Mouse (Mus musculus): ENCODE measurements around the gene Cdipt. TPM values are rescaled to one million over a fixed set of nuclear protein-coding genes. Genes with fewer than 3 reads are reported as not detected.

The Cdipt gene
- polyA plus RNA-seq, 1 experiment from 2014 or later = 89.3 TPM

DNA sequence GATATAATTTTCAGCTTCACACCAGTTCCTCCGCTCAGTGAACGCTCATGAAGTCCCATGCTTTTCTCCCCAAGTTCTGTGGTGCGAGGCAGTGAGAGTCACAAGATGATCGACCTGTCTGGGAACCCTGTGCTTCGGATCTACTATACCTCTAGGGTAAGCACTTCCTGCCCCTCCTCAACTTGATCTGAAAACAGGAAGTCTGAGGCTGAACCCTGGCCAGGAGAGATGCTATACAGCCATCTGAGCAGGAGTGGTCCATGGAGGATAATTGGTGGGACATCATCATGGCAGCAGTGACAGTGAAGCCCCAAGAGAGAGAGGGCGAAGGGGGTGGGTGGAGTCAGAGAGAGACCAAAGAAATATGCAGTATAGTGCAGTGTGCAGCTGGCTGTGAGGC lies 3.1 kb downstream of the Cdipt start:
- no peak for DNase-seq (ENCODE audit: low spot score)
- Histone ChIP-seq H3K36me3 (peaks cover 36% of the 10 kb centered on the region), H3K4me1 (peaks cover 16% of the 10 kb centered on the region), H3K9me3 (no peaks in the 10 kb centered on the region), H3K27me3 (ENCODE audit: insufficient read depth, poor library complexity, severe bottlenecking) (no peaks in the 10 kb centered on the region), H3K4me3 (no peak overlapping the region), H3K27ac (no peak overlapping the region)
- 89% methylated on average over 6 of the region's 6 CpGs for WGBS

GRCm38 (mm10) chr7:126981601-126982000 lies 5.9 kb downstream of the Cdipt start:
- 77% methylated on average over 2 of the region's 2 CpGs for WGBS
- Histone ChIP-seq H3K4me1 (peaks cover 21% of the 10 kb centered on the region), H3K9me3 (no peaks in the 10 kb centered on the region), H3K27ac (no peak overlapping the region), H3K27me3 (ENCODE audit: insufficient read depth, poor library complexity, severe bottlenecking) (no peaks in the 10 kb centered on the region), H3K4me3 (no peak overlapping the region), H3K36me3 (peaks cover 36% of the 10 kb centered on the region)
- DNase-seq (ENCODE audit: low spot score) = no peak

GRCm38 (mm10) chr7:126982054-126982453 lies 6.3 kb downstream of the Cdipt start:
- 71% methylated on average over 4 of the region's 4 CpGs for WGBS
- Histone ChIP-seq H3K9me3 (no peaks in the 10 kb centered on the region), H3K4me3 (no peak overlapping the region), H3K4me1 (peaks cover 18% of the 10 kb centered on the region), H3K27ac (no peak overlapping the region), H3K36me3 (peaks cover 36% of the 10 kb centered on the region), H3K27me3 (ENCODE audit: insufficient read depth, poor library complexity, severe bottlenecking) (peaks cover under 1% of the 10 kb centered on the region; the same call in 1 of the 2 replicates)
- no peak for DNase-seq (ENCODE audit: low spot score)

GRCm38 (mm10) chr7:126983113-126983512 lies 7.4 kb downstream of the Cdipt start:
- Histone ChIP-seq H3K9me3 (no peaks in the 10 kb centered on the region), H3K27ac (no peak overlapping the region), H3K27me3 (ENCODE audit: insufficient read depth, poor library complexity, severe bottlenecking) (peaks cover 6% of the 10 kb centered on the region; the same call in 1 of the 2 replicates), H3K4me1 (0 out of 2 replicates have a peak, but pooled peaks cover 15% of the 10 kb centered on the region), H3K36me3 (peaks cover 31% of the 10 kb centered on the region), H3K4me3 (no peak overlapping the region)
- no peak for DNase-seq (ENCODE audit: low spot score)
- WGBS = 73% methylated on average over 7 of the region's 7 CpGs

DNA sequence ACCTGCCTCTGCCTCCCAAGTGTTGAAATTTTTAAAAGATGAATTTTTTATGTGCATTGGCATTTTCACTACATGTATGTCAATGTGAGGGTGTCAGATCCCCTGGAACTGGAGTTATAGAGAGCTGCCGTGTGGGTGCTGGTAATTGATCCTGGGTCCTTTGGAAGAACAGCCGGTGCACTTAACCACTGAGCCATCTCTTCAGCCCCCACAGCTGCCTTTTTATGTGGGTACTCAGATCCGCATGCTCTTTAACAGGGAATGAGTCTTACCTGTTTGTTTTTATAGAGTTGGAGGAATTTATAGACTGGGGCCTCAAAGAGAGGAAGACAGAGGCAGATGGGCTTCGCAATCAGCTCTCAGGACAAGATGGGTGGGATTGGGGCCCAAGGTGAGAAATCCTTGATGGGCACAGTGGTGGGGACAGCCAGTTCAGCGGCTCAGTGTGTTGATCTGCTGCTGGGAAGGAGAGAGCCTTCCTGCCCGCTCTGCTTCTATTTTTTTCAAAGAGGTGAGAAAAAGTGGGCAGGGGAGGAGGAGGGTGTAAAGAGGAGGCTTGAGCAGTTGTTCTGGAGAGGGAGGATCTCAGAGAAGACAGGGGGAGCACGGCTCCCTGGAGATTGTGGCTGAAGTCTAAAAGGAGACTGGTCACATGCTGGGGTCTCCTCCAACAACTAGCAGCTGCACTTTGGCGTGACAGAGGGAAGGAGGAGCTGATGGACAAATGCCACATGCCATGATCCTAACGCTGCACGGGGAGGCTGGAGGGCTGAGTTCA lies 9.1 kb downstream of the Cdipt start:
- Histone ChIP-seq H3K4me3 (no peak overlapping the region), H3K27ac (0 out of 2 replicates have a peak overlapping the region, but pooled peaks have one; percentile 3)

GRCm38 (mm10) chr7:126986319-126986718 lies 10.6 kb downstream of the Cdipt start:
- DNase-seq (ENCODE audit: low spot score) = no peak
- Histone ChIP-seq H3K4me3 (no peak overlapping the region), H3K4me1 (0 out of 2 replicates have a peak, but pooled peaks cover 12% of the 10 kb centered on the region), H3K27ac (no peak overlapping the region), H3K9me3 (no peaks in the 10 kb centered on the region), H3K36me3 (peaks cover 6% of the 10 kb centered on the region; the same call in 1 of the 2 replicates), H3K27me3 (ENCODE audit: insufficient read depth, poor library complexity, severe bottlenecking) (peaks cover 19% of the 10 kb centered on the region; the same call in 1 of the 2 replicates)
- whole genome bisulfite sequencing = 37% methylated on average over 9 of the region's 9 CpGs

More for the DNA sequence above, 9.1 kb downstream of the Cdipt start:
- peaks cover 19% of the 10 kb centered on the region; the same call in 1 of the 2 replicates for H3K27me3 ChIP-seq (ENCODE audit: insufficient read depth, poor library complexity, severe bottlenecking)
- WGBS = 41% methylated on average over 10 of the region's 10 CpGs
- H3K4me1 ChIP-seq = 0 out of 2 replicates have a peak, but pooled peaks cover 12% of the 10 kb centered on the region
- no peaks in the 10 kb centered on the region for H3K9me3 ChIP-seq
- peaks cover 20% of the 10 kb centered on the region for H3K36me3 ChIP-seq
- DNase-seq (ENCODE audit: low spot score) = no peak

DNA sequence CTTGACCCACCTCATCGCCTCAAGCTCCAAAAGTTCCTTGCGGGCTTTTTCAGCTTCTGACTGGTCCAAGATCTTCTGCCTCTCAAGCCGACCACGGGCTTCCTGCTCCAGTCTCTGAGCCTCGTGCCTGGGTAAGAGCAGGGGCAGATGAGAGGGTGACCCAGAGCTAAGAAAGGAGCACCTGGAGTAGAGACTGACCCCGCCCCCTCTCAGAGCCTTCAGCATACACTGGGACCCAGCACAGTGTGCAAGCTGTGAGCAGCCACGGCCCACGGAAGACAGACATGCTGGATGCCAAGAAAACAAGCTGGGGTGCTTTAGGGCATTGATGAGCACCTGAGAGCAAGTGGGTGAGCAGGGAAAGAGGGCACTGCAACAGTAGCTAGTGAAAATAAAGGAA lies 13.1 kb downstream of the Cdipt start:
- no peak for DNase-seq (ENCODE audit: low spot score)
- Histone ChIP-seq H3K27me3 (ENCODE audit: insufficient read depth, poor library complexity, severe bottlenecking) (peaks cover 19% of the 10 kb centered on the region; the same call in 1 of the 2 replicates), H3K4me1 (0 out of 2 replicates have a peak, but pooled peaks cover 12% of the 10 kb centered on the region), H3K27ac (no peak overlapping the region), H3K4me3 (no peak overlapping the region), H3K36me3 (peaks cover 6% of the 10 kb centered on the region; the same call in 1 of the 2 replicates), H3K9me3 (no peaks in the 10 kb centered on the region)
- 66% methylated on average over 8 of the region's 8 CpGs for WGBS

- no peak overlapping the region for H3K4me3 ChIP-seq
- H3K9me3 ChIP-seq = no peaks in the 10 kb centered on the region
- peaks cover 9% of the 10 kb centered on the region; the same call in 1 of the 2 replicates for H3K36me3 ChIP-seq
Observed at GRCm38 (mm10) chr7:126996449-126996848, 20.7 kb downstream of the Cdipt start.

DNA sequence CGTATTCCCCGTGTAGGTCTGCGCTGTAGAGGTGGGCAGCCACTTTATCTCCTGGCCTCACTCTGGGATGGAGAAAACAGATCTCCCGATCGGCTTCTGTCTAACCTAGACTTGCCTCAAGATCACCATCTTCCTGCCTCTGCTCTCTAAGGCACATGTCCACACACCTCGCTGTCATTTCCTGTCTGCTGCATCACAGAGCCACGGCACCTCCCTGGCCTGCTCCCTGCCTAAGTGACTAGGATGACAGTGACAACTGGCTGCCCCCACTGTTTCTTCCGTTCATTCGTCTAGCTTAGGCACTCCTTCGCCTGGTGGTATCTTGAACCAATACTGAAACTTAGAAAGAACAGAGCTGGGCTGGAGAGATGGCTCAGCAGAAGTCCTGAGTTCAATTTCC lies 23.9 kb downstream of the Cdipt start:
- DNase-seq (ENCODE audit: low spot score) = no peak
- peaks cover 10% of the 10 kb centered on the region; the same call in 1 of the 2 replicates for H3K36me3 ChIP-seq
- H3K27me3 ChIP-seq (ENCODE audit: insufficient read depth, poor library complexity, severe bottlenecking) = no peaks in the 10 kb centered on the region
- H3K4me3 ChIP-seq = no peak overlapping the region
- WGBS = 68% methylated on average over 10 of the region's 10 CpGs
- no peaks in the 10 kb centered on the region for H3K9me3 ChIP-seq
- no peak overlapping the region for H3K27ac ChIP-seq
- H3K4me1 ChIP-seq = no peaks in the 10 kb centered on the region

More at GRCm38 (mm10) chr7:126996449-126996848, 20.7 kb downstream of the Cdipt start:
- Histone ChIP-seq H3K27me3 (ENCODE audit: insufficient read depth, poor library complexity, severe bottlenecking) (no peaks in the 10 kb centered on the region), H3K27ac (no peak overlapping the region), H3K4me1 (no peaks in the 10 kb centered on the region)
- WGBS = 79% methylated on average over 4 of the region's 4 CpGs
- no peak for DNase-seq (ENCODE audit: low spot score)

DNA sequence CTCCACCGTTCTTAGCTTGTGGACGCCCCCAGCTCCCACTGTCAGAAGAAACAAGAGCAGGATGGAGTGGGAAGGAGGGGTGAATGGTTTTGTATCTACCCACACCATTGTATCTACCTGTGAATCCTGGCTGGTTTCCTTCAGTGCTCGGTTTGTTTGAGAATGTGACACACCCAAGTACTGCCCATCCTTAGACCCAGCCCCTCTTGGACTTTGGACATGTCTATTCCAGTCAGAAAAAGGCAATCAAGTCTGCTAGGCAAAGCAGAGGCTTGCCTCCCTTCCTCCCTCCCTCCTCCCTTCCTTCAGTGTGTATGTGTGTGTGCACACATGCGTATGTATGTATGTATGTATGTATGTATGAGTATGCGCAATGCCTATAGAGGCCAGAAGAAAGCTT lies 27.9 kb downstream of the Cdipt start:
- WGBS = 86% methylated on average over 5 of the region's 5 CpGs
- no peaks in the 10 kb centered on the region for H3K27me3 ChIP-seq (ENCODE audit: insufficient read depth, poor library complexity, severe bottlenecking)

GRCm38 (mm10) chr7:127004122-127004875 lies 28.6 kb downstream of the Cdipt start:
- Histone ChIP-seq H3K4me3 (no peak overlapping the region), H3K4me1 (peaks cover 18% of the 10 kb centered on the region), H3K36me3 (0 out of 2 replicates have a peak, but pooled peaks cover 3% of the 10 kb centered on the region), H3K27ac (no peak overlapping the region), H3K9me3 (no peaks in the 10 kb centered on the region), H3K27me3 (ENCODE audit: insufficient read depth, poor library complexity, severe bottlenecking) (no peaks in the 10 kb centered on the region)
- 79% methylated on average over 4 of the region's 4 CpGs for WGBS
- DNase-seq (ENCODE audit: low spot score) = no peak

More for the DNA sequence above, 27.9 kb downstream of the Cdipt start:
- DNase-seq (ENCODE audit: low spot score) = no peak
- no peaks in the 10 kb centered on the region for H3K9me3 ChIP-seq
- peaks cover 12% of the 10 kb centered on the region for H3K4me1 ChIP-seq
- no peak overlapping the region for H3K27ac ChIP-seq
- H3K4me3 ChIP-seq = no peak overlapping the region
- 0 out of 2 replicates have a peak, but pooled peaks cover 3% of the 10 kb centered on the region for H3K36me3 ChIP-seq

GRCm38 (mm10) chr7:127007313-127008024 lies 31.8 kb downstream of the Cdipt start:
- Histone ChIP-seq H3K27ac (no peak overlapping the region), H3K4me3 (no peak overlapping the region), H3K27me3 (ENCODE audit: insufficient read depth, poor library complexity, severe bottlenecking) (no peaks in the 10 kb centered on the region), H3K9me3 (no peaks in the 10 kb centered on the region), H3K4me1 (peaks cover 20% of the 10 kb centered on the region), H3K36me3 (peaks cover 3% of the 10 kb centered on the region)
- WGBS = 83% methylated on average over 6 of the region's 6 CpGs
- DNase-seq (ENCODE audit: low spot score) = no peak

Measured in heart, embryonic 10.5 days (tissue).